Mouse (Mus musculus) CD4-positive, CD25-positive, alpha-beta regulatory T cell, adult 2 months (primary cell): ENCODE data around the gene Tbc1d7.

Source experiments
- DNase-seq: peaks from one replicate; pipeline ENCODE4 v3.0.0-alpha.2; 2012; ENCODE audit warnings: low read depth, low spot score

Gene Tbc1d7

DNA sequence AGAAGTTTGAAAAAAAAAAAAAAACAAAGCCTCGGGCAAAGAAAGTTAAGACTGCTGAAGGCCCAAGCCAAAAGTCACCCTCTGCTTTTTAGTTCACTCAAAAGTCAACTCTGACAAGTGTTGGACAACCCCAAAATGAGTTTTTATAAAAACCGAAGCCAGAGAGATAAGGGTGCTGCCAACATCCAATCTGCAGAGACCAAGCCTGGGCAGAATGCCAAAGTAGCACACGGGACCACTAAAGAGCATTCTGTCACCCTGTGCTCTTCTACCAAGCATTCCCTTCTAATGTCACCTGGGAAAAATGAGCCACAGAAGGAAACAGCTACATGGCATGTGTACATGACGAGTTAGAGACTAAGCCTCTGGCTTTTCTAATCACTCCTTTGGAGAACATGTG is 36.8 kb downstream of the Tbc1d7 start:
- no peak for DNase-seq

DNA sequence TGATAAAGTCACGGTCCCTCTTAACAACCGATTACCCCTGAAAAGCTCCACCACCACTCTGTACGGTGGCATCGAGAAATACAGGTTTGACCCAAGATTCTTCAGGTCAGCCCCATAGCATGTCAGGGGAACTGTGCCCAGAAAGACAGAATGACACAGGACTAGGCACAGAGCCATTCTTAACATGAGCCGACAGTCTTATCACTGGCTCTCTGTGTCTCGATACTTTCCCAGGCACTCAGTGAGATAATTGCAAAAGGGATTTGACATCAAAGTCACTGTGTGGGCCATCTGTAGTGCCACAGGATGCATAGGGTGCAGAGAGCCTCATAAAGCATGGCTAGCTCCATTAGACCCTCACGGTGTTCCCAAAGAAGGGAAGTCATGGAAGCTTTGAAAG is 37.9 kb downstream of the Tbc1d7 start:
- no peak for DNase-seq

DNA sequence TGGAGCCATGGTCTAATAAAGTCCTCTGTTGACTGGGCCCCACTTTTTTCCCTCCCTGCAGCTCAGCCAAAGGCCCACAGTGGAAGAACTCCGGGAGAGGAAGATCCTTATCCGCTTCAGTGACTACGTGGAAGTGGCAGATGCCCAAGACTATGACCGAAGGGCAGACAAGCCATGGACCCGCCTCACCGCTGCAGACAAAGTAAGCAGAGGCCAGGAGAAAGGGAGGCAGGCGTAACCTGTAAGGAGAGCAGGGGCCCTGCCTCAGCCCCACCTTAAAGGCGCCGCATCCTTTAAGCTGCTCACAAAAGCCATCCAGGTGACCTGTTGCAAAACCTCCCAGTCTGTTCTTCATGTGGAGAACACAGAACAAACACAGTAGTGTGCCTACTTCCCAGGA is 38.4 kb downstream of the Tbc1d7 start:
- no peak for DNase-seq

DNA sequence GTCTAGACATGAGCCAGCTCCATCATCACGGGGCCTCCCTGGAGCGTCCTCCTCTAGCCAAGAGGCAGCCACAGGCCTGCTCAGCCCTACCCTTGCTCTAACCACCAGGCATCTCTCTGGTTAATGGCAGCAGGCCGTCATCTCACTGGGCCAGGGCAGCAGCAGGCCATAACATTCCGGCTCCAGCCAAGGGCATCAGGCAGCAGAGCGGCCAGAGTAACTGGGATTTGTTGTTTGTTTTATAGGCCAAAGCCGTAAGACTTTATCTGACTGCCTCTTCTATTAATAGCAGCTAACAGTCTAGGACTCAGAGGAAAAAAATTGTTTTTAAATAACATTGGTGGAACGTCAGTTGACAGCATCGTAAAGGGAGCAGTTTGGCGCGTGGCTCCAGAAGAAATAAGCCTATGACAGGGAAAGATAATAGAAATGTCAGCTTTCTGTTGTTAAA is 39.5 kb downstream of the Tbc1d7 start:
- DNase-seq, result no peak

DNA sequence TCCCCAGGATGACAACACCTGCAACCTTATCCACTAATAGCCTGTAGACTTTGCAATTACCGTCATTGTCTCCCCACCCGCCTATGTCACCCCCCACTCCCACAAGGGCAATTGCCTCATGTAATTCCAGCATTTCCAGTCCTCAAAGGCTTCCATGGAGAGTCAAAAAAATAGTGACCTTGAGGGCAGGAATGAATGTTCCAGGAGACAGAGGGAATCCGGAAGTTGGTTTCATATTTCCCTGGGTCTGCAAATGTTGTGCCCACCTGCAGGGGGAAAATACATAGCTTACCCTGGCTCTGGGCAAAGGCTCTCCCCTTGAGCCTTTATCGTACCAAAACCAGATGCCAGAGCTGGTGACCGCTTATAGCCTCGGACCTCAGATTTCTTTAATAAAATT is 41.1 kb downstream of the Tbc1d7 start:
- DNase-seq, result no peak

DNA sequence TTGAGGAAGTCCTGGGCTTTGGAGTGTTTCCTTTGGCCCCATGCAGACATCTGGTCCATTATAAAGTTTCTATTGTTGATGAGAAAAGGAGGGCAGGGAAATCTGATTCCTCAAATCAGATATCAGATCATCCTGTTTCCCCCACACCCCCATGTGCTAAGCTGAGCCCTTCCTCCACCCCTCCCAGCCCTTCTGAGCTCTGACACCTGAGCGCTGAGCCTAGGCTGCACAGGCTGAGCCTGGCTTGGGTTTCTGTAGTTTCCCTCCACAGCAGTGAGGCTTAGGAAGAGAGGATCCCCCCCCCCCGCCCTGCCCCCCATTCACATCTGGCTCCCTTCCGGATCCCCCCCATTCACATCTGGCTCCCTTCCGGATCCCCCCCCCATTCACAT is 46.6 kb downstream of the Tbc1d7 start:
- DNase-seq, result no peak

DNA sequence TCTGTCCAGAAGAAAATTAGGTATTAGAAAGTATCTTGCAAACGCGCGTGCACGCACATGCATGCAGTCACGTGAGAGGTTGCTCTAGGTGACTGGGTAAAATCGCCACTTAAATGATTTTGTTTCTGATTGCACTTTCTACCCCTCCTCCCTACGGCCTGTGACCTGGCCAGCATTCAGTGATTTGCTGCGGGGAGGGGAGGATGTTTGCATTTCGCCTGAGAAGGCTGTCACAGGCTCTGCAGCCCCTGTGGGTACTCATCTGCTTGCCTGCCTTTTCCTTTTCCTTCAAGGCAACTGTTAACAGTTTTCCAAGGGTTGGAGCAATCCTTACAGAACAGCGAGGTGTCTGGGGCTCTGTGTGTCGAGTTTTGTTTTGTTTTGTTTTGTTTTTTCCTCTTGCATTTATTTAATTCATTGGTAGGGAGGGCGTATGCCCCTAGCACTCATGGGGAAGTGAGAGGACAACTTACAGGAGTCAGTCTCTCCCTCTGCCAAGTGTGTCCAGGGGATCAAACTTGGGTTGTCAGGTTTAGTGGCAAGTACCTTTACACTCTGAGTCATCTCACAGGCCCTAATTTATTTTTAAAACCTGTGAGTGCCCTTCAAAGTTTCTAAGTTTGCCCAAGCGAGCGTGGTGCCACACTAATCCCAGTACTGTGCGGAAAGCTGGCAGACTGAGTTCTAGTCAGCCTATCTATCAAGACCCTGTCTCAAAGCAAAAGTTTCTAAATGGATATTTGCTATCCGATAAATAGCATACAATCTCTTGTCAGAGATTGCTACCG is 47.2 kb downstream of the Tbc1d7 start:
- DNase-seq, result no peak

DNA sequence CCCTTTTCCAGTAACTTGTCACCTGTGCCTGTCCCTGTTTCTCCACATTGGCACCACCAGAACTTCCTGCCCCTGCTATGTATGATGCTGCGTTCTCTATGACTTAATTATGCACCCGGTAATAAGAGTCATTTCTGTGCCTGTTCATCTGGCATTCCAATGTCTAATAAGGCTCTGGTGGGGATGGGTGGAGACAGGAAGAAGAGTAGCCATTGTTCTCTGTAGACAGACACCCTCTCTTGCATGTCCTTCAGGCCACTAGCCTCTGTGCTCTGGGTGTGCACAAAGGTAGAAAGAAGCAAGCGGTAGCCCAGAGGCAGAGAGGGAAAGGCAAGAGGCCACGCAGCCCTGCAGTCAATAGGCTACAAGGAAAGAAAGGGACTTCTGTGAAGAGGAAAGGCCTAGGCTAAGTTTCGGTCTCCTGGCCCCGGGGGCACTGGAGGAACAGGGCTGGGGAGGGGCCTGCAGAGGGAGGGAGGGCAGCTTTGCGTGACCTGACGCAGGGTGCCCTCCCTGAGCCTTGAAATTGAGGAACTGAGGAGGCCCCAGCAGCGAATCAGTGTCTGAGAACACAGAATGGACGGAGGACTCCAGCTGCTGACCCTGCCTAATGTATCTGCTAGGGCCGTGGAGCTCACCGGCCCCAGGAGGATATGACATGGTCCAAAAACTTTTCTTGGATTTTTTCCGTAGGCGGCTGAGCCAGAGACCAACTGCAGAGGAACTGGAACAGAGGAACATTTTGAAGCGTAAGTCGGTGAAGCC is 48.8 kb downstream of the Tbc1d7 start:
- no peak for DNase-seq

DNA sequence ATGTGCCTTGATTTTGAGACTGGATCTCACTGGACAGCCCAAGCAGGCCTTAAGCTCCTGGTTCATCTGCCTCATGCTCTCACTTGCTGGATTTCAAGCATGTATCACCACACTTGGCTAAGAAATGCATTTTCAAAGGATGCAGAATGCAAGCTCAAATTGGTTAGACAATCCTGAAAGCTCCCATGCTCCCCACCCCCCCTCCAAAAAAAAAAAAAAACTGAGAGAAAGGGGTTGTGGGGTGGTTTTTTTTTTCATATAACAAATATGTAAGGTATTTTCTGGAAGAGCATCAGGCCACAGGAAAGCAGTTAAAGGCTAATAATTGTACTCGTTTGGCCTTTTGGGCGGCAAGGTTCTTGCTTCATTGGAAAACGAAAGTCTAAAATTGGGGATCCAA is 58.2 kb downstream of the Tbc1d7 start:
- DNase-seq, result no peak

DNA sequence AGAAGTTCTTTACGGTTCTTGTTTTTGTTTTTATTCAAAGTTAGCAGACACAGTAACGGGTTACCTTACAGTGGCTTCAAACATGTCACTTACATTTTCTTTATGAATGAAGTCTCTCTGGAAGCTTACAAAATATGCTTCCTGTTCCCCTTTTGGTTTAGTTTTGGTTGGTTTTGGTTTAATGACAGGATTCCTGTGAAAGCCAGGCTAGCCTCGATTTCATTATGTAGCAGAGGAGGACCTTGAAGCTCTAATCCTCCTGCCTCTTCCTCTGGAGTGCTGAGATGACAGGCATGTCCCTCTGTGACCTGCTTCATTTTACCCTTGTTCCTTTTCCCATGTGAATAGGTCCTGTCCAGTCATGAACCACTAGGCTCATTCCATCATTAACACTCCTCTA is 58.6 kb downstream of the Tbc1d7 start:
- no peak for DNase-seq

DNA sequence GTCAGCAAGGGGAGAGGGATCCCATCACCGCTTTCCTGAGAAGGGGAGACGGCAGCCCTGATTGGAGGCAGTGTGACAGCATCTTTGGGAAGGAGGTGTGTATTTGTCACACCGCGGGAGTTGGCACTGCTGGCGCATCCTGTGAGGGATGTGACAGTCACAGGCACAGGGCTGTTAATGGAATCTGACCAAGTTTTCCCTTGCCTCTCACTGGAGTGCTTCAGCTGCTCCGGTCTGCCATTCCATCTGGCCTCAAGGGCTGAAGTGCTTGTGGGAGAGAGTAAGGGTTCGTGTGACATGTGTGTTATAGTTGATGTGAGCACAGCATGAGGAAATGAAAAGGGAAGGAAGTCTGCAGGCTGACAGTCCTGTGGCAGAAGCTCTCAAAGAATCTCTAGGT is 59.0 kb downstream of the Tbc1d7 start:
- DNase-seq, result no peak

DNA sequence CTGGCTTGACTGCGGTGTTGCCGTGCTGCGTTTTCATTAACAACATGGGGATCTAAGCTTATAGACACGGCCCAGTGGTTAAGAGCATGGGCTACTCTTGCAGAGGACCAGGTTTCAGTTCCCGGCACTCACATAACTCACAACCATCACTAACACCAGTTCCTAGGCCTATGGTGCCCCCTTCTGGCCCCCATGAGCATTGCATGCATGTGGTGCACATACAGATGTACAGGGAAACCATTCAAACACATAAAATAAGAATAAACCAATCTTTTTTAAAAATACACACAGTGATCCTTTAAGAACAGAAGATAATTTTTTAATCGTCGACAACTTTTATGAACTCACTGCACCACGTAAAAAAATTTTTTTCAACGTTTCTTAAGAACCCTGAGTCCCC is 66.8 kb downstream of the Tbc1d7 start:
- DNase-seq, result no peak

DNA sequence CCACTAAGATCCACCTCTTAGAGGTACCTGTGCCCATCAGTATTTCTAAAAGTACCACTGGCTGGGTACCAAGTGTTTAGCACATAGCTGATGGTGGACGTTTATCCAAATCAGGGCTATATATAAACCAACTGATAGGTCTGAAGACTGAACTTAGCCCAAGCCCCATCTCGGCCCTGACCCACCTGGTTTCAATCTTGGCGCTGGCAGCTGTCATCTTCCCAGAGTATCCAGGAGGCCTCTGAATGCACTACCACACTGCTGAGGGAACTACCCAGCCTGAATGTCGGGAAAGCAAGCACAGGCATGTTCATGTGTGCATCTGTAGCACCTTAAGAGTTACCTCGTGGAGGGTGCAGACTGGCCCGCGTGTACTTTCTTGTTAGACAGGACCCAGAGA is 68.4 kb downstream of the Tbc1d7 start:
- DNase-seq, result no peak
